Mouse (Mus musculus) heart, postnatal 0 days (tissue): ENCODE measurements around the gene 9130213A22Rik.

Source experiments
- CTCF ChIP-seq: IDR thresholded peaks from 2 replicates; pipeline ENCODE4 v1.5.1; 2016; ENCODE audit warnings: antibody characterized with exemption, control low read depth, low read depth
- EP300 ChIP-seq: IDR thresholded peaks from 2 replicates; pipeline ENCODE4 v1.6.1; 2016; ENCODE audit warnings: antibody characterized with exemption, low read depth

DNA sequence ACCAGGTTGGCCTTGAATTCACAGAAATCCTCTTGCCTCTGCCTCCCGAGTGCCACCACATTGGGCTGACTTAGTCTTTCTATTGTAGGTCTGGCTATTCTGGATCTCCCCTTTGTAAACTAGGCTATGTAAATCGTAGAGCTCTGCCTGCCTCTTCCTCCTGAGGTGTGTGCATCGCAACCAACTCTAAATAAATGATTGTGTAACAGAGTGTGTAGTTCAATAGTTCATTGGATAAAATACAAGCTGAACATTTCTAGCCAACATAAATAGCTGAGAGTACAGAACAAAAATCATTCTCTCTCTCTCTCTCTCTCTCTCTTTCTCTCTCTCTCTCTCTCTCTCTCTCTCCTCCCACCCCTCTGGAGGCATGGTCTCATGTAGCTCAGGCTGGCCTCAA lies 7.8 kb downstream of the 9130213A22Rik start:
- TF ChIP-seq CTCF (no peak), EP300 (no peak)
